Mouse (Mus musculus): ENCODE results near the gene Ssh2.

DNA sequence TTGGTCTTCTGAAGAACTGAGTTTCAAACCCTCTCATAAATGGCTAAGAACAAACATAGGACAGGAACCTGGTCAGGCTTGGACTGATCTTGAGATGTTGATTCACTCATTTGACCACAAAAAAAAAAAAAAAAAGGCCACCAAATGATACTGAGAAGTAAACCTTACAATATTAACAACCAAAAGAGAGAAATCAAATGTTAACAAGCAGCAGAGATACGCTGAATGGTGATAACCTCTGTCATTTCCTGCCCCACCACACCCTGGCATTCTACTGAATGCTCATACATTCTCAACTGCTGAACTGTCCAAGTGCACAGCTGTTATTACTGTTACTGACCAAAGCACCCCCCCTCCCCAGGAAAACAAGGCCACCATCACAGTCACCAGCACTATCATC is 15.4 kb upstream of the Ssh2 start:
- TF ChIP-seq CTCF (IDR thresholded peaks at IDR 0.05; ENCODE audit: borderline replicate concordance, extremely low read depth, insufficient read depth, insufficient read length) (no peak), POLR2A (IDR thresholded peaks at IDR 0.05; ENCODE audit: borderline replicate concordance, extremely low read depth, insufficient read depth, insufficient read length, poor library complexity, severe bottlenecking) (no peak)

Measured in brain, embryonic 14.5 days (tissue).